Mouse (Mus musculus): ENCODE results near the gene 4930402F06Rik. TPM values are rescaled to one million over a fixed set of nuclear protein-coding genes. Genes with fewer than 3 reads are reported as not detected.

4930402F06Rik gene
- polyA plus RNA-seq, 2 experiments: not detected

DNA sequence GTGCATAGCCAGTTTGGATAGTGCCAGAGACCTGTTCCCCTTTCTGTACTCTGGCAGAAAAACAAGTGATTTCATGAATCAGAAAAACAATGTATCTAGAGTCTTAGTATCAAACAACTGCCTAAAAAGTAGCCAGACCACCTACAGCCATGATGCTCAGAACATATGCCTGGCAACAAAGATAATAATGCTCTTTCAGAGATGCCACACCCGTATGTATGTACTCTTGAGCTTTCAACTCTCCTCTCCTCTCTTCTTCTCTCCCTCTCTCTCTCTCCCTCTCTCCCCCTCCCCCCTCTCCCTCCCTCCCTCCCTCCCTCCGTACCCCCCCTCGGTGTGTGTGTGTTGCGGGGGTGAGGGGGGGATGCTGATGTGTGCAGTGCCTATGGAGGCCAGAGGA lies 22.3 kb upstream of the 4930402F06Rik start:
- DNase-seq (ENCODE audit: low spot score) (no peak), ATAC-seq (ENCODE audit: low FRiP score, low read depth) (no peak)

DNA sequence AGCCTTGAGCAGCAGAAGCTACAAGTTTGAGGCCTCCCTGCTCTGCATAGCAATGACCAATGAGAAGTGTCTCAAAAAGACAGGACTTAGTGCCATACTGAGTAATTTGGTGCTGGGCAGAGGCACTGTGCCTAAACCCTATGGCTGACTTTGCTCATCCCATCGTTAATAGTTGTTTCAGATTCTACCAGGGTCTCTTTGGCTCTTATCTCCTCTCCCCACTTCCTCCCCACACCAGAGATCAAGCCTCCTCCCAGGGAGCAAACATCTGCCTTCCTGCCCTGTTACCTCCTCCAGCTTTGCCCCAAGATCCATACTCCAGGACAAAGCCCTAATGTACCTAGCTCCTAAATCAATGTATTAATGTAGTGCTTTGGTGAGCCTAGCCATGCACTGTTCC lies 20.3 kb upstream of the 4930402F06Rik start:
- Histone ChIP-seq H3K36me3 (ENCODE audit: control insufficient read depth, insufficient read depth, low read length) (no peaks in the 10 kb centered on the region), H3K27ac (replicated peaks; ENCODE audit: low read depth, low read length) (no peak overlapping the region), H3K9ac (ENCODE audit: low read depth, low read length, severe bottlenecking) (no peak overlapping the region), H3K27me3 (ENCODE audit: control insufficient read depth, insufficient read depth, low read length) (no peaks in the 10 kb centered on the region), H3K4me1 (ENCODE audit: control insufficient read depth, insufficient read depth, low read length) (no peaks in the 10 kb centered on the region), H3K4me3 (replicated peaks; ENCODE audit: low read length) (no peak overlapping the region), H3K9me3 (ENCODE audit: control insufficient read depth, low read length) (0 out of 2 replicates have a peak, but pooled peaks cover 3% of the 10 kb centered on the region), H3K4me2 (replicated peaks; ENCODE audit: low read depth, low read length, severe bottlenecking) (no peak overlapping the region)
- DNase-seq (ENCODE audit: low spot score) (no peak), ATAC-seq (ENCODE audit: low FRiP score, low read depth) (no peak)
- WGBS: 92% methylated on average over 1 of the region's 1 CpGs
- no peak for TF ChIP-seq POLR2A (IDR thresholded peaks at IDR 0.05; ENCODE audit: borderline replicate concordance, extremely low read depth, insufficient read depth, insufficient read length)

More for the DNA sequence above, 22.3 kb upstream of the 4930402F06Rik start:
- H3K27me3 ChIP-seq (ENCODE audit: control insufficient read depth, insufficient read depth, low read length): no peaks in the 10 kb centered on the region
- 0 out of 2 replicates have a peak, but pooled peaks cover 3% of the 10 kb centered on the region for H3K9me3 ChIP-seq (ENCODE audit: control insufficient read depth, low read length)
- no peak overlapping the region for H3K4me2 ChIP-seq (replicated peaks; ENCODE audit: low read depth, low read length, severe bottlenecking)
- no peak overlapping the region for H3K4me3 ChIP-seq (replicated peaks; ENCODE audit: low read length)
- no peaks in the 10 kb centered on the region for H3K4me1 ChIP-seq (ENCODE audit: control insufficient read depth, insufficient read depth, low read length)
- H3K27ac ChIP-seq (replicated peaks; ENCODE audit: low read depth, low read length): no peak overlapping the region
- 91% methylated on average over 4 of the region's 4 CpGs for WGBS
- TF ChIP-seq POLR2A (IDR thresholded peaks at IDR 0.05; ENCODE audit: borderline replicate concordance, extremely low read depth, insufficient read depth, insufficient read length): no peak
- H3K9ac ChIP-seq (ENCODE audit: low read depth, low read length, severe bottlenecking): no peak overlapping the region
- H3K36me3 ChIP-seq (ENCODE audit: control insufficient read depth, insufficient read depth, low read length): no peaks in the 10 kb centered on the region

DNA sequence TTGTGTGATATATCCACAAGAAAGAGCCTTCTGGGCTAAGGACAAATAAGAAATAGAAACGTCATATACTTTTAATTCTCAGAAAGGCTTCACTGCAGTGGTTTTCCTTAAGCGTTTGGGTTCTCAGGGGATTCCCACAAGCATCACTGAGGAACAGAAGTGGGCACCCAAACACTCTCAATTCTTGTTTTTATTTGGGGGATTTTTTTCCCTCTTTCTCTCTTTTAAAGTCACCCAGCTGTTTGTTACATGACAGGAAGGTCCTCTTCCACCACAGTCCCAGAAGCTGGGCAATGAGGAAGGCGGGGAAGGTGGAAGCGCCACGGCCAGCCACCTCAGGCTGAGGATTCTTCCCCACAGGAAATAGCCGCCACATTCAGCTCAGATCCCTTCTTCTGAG lies 19.5 kb upstream of the 4930402F06Rik start:
- DNase-seq (ENCODE audit: low spot score) (no peak), ATAC-seq (ENCODE audit: low FRiP score, low read depth) (no peak)
- H3K27me3 ChIP-seq (ENCODE audit: control insufficient read depth, insufficient read depth, low read length): no peaks in the 10 kb centered on the region
- H3K4me2 ChIP-seq (replicated peaks; ENCODE audit: low read depth, low read length, severe bottlenecking): no peak overlapping the region
- H3K4me3 ChIP-seq (replicated peaks; ENCODE audit: low read length): no peak overlapping the region
- no peaks in the 10 kb centered on the region for H3K36me3 ChIP-seq (ENCODE audit: control insufficient read depth, insufficient read depth, low read length)
- TF ChIP-seq POLR2A (IDR thresholded peaks at IDR 0.05; ENCODE audit: borderline replicate concordance, extremely low read depth, insufficient read depth, insufficient read length): no peak
- 78% methylated on average over 6 of the region's 6 CpGs for WGBS
- no peaks in the 10 kb centered on the region for H3K4me1 ChIP-seq (ENCODE audit: control insufficient read depth, insufficient read depth, low read length)
- H3K27ac ChIP-seq (replicated peaks; ENCODE audit: low read depth, low read length): no peak overlapping the region
- H3K9me3 ChIP-seq (ENCODE audit: control insufficient read depth, low read length): 0 out of 2 replicates have a peak, but pooled peaks cover 3% of the 10 kb centered on the region
- H3K9ac ChIP-seq (ENCODE audit: low read depth, low read length, severe bottlenecking): no peak overlapping the region

DNA sequence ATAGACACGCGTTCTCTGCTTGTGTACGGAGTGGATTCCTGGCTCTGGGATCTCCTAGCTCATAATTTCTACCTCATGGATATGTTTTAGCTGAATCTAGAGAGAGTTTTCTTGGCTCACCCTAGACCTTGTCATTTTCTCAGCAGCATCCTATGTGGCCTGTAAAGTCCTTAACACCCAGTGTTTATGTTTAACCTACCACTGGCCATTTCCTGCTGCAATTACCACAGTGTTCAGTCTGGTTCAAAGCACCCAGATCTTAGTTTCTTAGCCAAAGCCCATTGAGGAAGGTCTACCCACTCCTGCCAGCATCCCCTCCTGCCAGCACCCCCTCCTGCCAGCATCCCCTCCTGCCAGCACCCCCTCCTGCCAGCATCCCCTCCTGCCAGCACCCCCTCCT lies 15.8 kb upstream of the 4930402F06Rik start:
- Histone ChIP-seq H3K4me3 (replicated peaks; ENCODE audit: low read length) (no peak overlapping the region), H3K4me1 (ENCODE audit: control insufficient read depth, insufficient read depth, low read length) (no peaks in the 10 kb centered on the region), H3K4me2 (replicated peaks; ENCODE audit: low read depth, low read length, severe bottlenecking) (no peak overlapping the region), H3K27ac (replicated peaks; ENCODE audit: low read depth, low read length) (no peak overlapping the region), H3K9ac (ENCODE audit: low read depth, low read length, severe bottlenecking) (no peak overlapping the region), H3K36me3 (ENCODE audit: control insufficient read depth, insufficient read depth, low read length) (no peaks in the 10 kb centered on the region), H3K27me3 (ENCODE audit: control insufficient read depth, insufficient read depth, low read length) (no peaks in the 10 kb centered on the region), H3K9me3 (ENCODE audit: control insufficient read depth, low read length) (no peaks in the 10 kb centered on the region)
- no peak for TF ChIP-seq POLR2A (IDR thresholded peaks at IDR 0.05; ENCODE audit: borderline replicate concordance, extremely low read depth, insufficient read depth, insufficient read length)
- 89% methylated on average over 3 of the region's 3 CpGs for WGBS
- no peak for DNase-seq (ENCODE audit: low spot score)
- no peak for ATAC-seq (ENCODE audit: low FRiP score, low read depth)

DNA sequence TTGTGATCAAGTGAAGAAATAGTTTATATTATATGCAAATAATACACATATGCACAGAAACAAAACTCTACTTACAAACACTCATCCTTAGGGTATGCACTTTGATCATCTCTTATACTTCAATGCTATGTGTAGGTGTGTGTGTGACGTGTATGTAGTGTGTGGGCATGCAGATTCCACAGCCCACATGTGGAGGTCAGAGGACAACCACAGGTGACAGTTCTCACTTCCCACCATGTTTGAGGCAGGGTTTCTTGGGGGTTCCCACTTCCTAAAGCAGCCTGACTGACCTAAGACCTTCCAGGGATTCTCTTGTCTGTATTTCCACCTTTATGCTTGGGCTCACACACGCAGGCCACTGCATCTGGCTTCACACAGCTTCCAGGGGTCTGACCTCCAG lies 15.3 kb upstream of the 4930402F06Rik start:
- TF ChIP-seq POLR2A (IDR thresholded peaks at IDR 0.05; ENCODE audit: borderline replicate concordance, extremely low read depth, insufficient read depth, insufficient read length): no peak
- no peaks in the 10 kb centered on the region for H3K4me1 ChIP-seq (ENCODE audit: control insufficient read depth, insufficient read depth, low read length)
- no peaks in the 10 kb centered on the region for H3K36me3 ChIP-seq (ENCODE audit: control insufficient read depth, insufficient read depth, low read length)
- H3K9me3 ChIP-seq (ENCODE audit: control insufficient read depth, low read length): no peaks in the 10 kb centered on the region
- DNase-seq (ENCODE audit: low spot score): no peak
- H3K9ac ChIP-seq (ENCODE audit: low read depth, low read length, severe bottlenecking): no peak overlapping the region
- H3K4me2 ChIP-seq (replicated peaks; ENCODE audit: low read depth, low read length, severe bottlenecking): no peak overlapping the region
- no peak overlapping the region for H3K4me3 ChIP-seq (replicated peaks; ENCODE audit: low read length)
- 65% methylated on average over 2 of the region's 2 CpGs for WGBS
- H3K27me3 ChIP-seq (ENCODE audit: control insufficient read depth, insufficient read depth, low read length): no peaks in the 10 kb centered on the region
- H3K27ac ChIP-seq (replicated peaks; ENCODE audit: low read depth, low read length): no peak overlapping the region
- no peak for ATAC-seq (ENCODE audit: low FRiP score, low read depth)

All from limb, embryonic 14.5 days (tissue).